Mouse (Mus musculus) liver, adult 2 months (tissue): ENCODE data around the gene Dmpk.

Experiments
- CTCF ChIP-seq: fragments of 200-500 bp; IDR thresholded peaks from 2 replicates; pipeline ENCODE4 v1.5.1; 2011; ENCODE audit warnings: low read depth, low read length, control low read depth
- POLR2A ChIP-seq: fragments of 200-500 bp; IDR thresholded peaks from 2 replicates; pipeline ENCODE4 v1.6.1; 2011; ENCODE audit warnings: low read length, control low read depth; ENCODE audit not compliant: insufficient read depth; ENCODE audit errors: extremely low read depth

DNA sequence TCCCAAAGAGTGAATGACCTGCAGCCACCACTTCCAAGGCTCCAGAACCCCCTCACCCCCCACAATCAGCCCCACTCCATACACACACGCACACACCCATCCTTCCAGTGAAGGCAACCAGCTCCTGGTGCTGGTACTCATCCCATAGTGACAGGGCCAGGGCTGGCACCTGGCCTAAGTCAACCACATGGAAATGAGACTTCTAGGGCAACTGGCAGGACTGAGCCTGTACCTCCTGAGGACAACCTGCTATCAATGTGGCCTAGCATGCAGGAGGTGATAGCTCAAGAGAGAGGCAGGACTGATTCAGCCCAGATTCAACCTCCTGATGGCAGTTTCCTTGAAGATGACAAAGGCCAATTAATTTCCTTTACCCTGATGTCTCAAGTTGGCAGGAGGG, 16.6 kb downstream of the Dmpk start:
- TF ChIP-seq CTCF (no peak), POLR2A (no peak)
